Mouse (Mus musculus): Measurements from ENCODE around the gene 5730455P16Rik. TPM values are rescaled to one million over a fixed set of nuclear protein-coding genes. Genes with fewer than 3 reads are reported as not detected.
"Not testable (repeated sequence)": the region's sequence is repeated elsewhere in the genome, so short reads cannot be mapped to it uniquely, and the experiment has no call there.

Gene 5730455P16Rik
- polyA plus RNA-seq (2015; fragmentation: Nextera tagmentation; extraction: Ambion mirVana), result 32.2 and 36.7 TPM in 2 replicates

DNA sequence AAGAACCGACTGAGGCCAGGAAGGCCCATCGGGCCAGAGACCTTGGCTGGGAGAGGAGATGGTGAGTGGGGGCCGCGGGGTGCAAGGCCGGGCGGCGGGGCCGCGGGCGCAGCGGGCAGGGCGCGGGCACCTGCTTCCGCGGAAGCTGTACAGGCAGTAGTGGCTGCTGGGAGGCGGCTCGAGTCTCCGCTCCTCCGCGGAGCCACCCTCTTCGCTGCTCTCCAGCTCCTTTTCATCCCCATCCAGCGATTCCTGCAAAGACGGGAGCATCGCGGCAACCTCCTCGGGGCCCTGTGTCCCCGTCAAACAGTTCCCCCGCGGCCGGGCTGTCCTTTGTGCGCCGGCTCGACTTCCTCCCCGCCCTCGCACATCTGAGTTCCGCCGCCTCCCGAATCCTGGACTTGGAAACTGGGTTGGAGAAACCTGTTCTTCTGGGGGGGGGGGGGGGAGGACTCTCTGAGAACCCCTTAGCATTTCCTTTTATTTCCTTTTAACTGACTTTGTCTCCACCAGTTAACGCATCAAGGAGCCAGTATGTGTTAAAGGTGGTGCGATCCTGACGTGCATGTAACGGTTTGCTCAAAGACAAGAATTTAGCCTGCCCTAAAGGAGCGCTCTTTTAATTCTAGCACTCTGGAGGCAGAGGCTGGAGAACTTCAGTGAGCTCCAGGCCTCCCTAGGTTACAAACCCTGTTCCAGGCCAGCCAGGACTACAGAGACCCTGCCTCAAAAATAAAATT lies at the start of gene 5730455P16Rik:
5730455P16Rik (minus strand) TSS at position 323 of the 740 bp plus-strand sequence.
- ATAC-seq, result peak; percentile 86
- Histone ChIP-seq H3K4me1 (replicated peaks) (peaks cover 21% of the 10 kb centered on the region), H3K4me2 (replicated peaks) (peak within 1 kb of the TSS; percentile 81), H3K9me3 (no peaks in the 10 kb centered on the region), H3K9ac (replicated peaks) (peak within 1 kb of the TSS; percentile 98), H3K36me3 (peaks cover 20% of the 10 kb centered on the region), H3K4me3 (replicated peaks) (peak within 1 kb of the TSS; percentile 88), H3K27me3 (no peaks in the 10 kb centered on the region), H3K27ac (peak within 1 kb of the TSS; percentile 96)
- WGBS, result 2% methylated on average over 42 of the region's 43 CpGs

DNA sequence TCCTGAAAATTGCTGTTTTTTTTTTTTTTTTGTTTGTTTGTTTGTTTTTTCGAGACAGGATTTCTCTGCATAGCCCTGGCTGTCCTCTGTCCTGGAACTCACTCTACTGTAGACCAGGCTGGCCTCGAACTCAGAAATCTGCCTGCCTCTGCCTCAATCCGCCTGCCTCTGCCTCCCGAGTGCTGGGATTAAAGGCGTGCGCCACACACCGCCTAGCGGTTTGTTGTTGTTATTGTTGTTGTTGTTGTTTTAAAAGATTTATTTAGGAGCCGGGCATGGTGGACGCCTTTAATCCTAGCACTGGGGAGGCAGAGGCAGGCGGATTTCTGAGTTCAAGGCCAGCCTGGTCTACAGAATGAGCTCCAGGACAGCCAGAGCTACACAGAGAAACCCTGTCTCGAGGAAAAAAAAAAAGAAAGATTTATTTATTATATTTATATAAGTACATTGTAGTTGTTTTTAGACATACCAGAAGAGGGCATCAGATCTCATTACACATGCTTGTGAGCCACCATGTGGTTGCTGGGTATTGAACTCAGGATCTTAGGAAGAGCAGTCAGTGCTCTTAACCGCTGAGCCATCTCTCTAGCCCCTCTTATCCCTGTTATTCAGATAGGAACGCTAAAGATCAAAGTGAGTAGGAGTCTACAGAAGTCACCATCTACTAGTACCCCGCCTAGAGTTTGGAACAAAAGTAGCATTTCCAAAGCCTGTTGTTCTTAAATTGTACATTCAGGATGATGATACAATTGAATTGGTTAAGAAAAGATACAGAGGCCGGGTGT lies 48.4 kb upstream of the 5730455P16Rik start:
- H3K27me3 ChIP-seq; H3K4me2 ChIP-seq (replicated peaks); H3K4me3 ChIP-seq (replicated peaks); H3K9ac ChIP-seq (replicated peaks); ATAC-seq; H3K9me3 ChIP-seq; H3K36me3 ChIP-seq; H3K27ac ChIP-seq: not testable (repeated sequence)
- 82% methylated on average over 16 of the region's 16 CpGs for WGBS
- H3K4me1 ChIP-seq (replicated peaks), result peaks cover 14% of the 10 kb centered on the region

DNA sequence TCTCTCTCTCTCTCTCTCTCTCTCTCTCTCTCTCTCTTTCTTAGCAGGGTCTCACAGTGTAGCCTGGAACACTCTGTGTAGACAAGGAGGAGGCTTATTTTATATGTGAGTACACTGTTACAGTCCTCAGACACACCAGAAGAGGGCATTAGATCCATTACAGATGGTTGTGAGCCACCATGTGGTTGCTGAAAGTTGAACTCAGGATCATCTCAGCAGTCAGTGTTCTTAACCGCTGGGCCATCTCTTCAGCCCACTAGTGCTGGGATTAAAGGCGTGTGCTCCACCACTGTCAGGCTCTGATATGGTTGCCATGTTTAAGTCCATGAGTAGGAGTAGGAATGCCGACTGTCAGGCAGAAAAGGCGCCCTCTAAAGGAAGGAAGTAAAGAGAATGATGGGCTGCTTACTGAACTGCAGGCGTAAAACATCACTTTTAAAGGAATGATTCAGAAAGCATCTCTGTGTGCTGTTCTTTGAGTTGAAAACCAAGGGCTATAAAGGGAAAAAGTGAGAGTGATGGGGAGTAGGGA lies 47.5 kb upstream of the 5730455P16Rik start:
- Histone ChIP-seq H3K4me2 (replicated peaks) (no peak overlapping the region), H3K9ac (replicated peaks) (no peak overlapping the region), H3K4me3 (replicated peaks) (no peak overlapping the region), H3K27me3 (no peaks in the 10 kb centered on the region), H3K4me1 (replicated peaks) (peaks cover 14% of the 10 kb centered on the region), H3K36me3 (no peaks in the 10 kb centered on the region), H3K9me3 (no peaks in the 10 kb centered on the region), H3K27ac (no peak overlapping the region)
- no peak for ATAC-seq
- WGBS, result 65% methylated on average over 5 of the region's 5 CpGs

DNA sequence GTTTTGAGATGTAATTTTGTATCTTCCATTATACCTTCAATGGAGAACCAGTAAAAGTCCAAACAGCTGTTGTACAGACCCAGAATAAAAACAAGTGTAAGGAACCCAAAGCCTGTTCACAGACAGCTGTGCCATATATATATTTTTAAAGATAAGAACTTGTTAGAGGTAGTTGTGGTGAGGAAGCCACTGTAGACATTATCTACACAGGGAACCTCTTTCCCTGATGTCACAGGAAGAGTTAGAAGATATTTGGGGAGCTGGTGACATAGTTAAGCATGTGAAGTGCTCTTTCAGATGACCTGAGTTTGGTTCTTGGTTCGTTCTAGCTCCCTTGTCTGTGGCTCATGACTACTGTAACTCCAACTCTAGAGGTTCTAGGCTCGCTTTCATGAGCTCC lies 46.9 kb upstream of the 5730455P16Rik start:
- no peak for ATAC-seq

DNA sequence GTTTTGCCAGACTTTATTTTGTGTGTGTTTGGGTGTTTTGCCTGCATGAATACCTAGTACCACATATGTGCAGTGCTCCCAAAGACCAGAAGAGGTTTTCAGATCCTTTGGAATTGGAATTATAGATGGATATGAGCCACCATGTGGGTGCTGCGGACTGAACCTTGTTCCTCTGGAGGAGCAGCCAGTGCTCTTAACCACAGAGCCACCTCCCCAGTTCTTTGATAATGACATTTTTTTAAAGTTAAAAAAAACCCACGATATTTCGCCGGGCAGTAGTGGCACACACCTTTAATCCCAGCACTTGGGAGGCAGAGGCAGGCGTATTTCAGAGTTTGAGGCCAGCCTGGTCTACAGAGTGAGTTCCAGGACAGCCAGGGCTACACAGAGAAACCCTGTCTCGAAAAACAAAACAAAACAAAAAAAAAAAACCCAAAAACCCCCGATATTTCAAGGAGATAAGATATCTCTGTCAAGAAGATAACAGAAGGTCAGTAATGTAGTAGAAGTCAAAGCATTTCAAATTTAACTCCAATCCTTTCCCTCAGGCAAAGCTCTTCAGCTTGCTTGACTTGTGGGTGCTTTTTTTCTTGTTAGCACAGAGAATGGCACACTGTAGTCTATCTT lies 43.7 kb upstream of the 5730455P16Rik start:
- Histone ChIP-seq H3K36me3 (peaks cover 9% of the 10 kb centered on the region), H3K9me3 (peaks cover 5% of the 10 kb centered on the region; the same call in 1 of the 2 replicates), H3K4me2 (replicated peaks) (no peak overlapping the region), H3K27me3 (no peaks in the 10 kb centered on the region), H3K4me1 (replicated peaks) (no peaks in the 10 kb centered on the region), H3K4me3 (replicated peaks) (no peak overlapping the region), H3K27ac (no peak overlapping the region), H3K9ac (replicated peaks) (no peak overlapping the region)
- ATAC-seq, result no peak
- WGBS, result 88% methylated on average over 7 of the region's 7 CpGs

More for the DNA sequence above, 46.9 kb upstream of the 5730455P16Rik start:
- no peak overlapping the region for H3K4me3 ChIP-seq (replicated peaks)
- WGBS, result 82% methylated on average over 2 of the region's 2 CpGs
- H3K27ac ChIP-seq, result no peak overlapping the region
- no peaks in the 10 kb centered on the region for H3K36me3 ChIP-seq
- no peak overlapping the region for H3K4me2 ChIP-seq (replicated peaks)
- H3K9me3 ChIP-seq, result no peaks in the 10 kb centered on the region
- peaks cover 10% of the 10 kb centered on the region for H3K4me1 ChIP-seq (replicated peaks)
- no peaks in the 10 kb centered on the region for H3K27me3 ChIP-seq
- H3K9ac ChIP-seq (replicated peaks), result no peak overlapping the region

DNA sequence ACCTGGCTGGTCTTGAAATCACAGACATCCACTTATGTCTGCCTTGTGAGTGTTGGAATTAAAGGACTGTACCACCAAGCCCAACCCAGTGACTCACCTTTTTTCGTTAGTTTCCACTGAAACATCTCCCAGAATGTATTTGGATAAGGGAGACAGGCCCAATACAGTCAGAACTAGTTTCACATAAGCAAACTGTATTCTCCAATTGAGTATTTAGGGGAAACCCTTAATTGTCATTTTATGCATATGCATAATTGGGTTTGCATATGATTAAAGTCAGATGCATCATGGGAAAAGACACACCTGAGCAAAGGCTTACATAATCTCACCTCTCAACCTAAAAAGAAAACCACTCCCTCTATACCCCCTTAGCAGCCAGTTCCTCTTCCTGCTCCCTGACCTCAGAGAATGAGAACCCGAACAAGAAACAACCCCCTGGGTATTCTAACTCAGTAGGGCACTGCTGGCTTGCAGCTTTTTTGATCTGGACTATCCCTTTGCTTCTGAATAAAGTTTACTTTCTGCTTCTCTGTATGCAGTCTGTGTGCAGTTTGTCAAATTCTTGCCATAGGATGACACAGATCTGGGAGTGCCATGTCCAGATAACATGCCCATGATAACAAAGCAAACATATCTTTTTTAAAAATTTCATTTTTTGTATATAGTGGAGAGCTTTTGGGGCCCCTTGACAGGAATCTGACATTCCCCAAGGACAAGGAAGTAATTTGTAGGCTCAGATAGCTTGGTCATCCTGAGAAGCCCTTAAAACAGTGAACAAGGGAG lies 42.6 kb upstream of the 5730455P16Rik start:
- 68% methylated on average over 2 of the region's 2 CpGs for WGBS
- Histone ChIP-seq H3K36me3 (peaks cover 16% of the 10 kb centered on the region), H3K9ac (replicated peaks) (no peak overlapping the region), H3K4me1 (replicated peaks) (no peaks in the 10 kb centered on the region), H3K27me3 (no peaks in the 10 kb centered on the region), H3K9me3 (peaks cover 5% of the 10 kb centered on the region; the same call in 1 of the 2 replicates), H3K4me2 (replicated peaks) (no peak overlapping the region), H3K27ac (no peak overlapping the region), H3K4me3 (replicated peaks) (no peak overlapping the region)
- ATAC-seq, result no peak

DNA sequence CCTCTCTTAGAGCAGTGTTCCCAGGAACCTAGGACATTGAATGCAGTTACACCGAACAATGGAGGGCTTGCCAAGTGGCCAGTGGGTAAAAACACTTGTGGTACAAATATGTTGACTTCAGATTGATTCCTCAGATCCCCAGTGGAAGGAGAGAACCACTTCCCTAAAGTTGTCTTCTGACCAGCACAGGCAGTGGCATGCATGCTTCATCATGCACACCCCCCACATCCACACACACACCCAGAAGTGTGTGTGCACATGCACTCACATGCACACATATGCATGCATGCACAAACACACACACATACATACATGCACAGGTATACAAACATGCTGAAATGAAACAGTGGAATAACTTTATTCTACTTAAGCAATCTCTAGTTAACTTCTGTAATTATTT lies 41.9 kb upstream of the 5730455P16Rik start:
- Histone ChIP-seq H3K36me3 (peaks cover 22% of the 10 kb centered on the region), H3K4me1 (replicated peaks) (no peaks in the 10 kb centered on the region), H3K27me3 (no peaks in the 10 kb centered on the region), H3K4me3 (replicated peaks) (no peak overlapping the region), H3K4me2 (replicated peaks) (no peak overlapping the region), H3K9me3 (peaks cover 5% of the 10 kb centered on the region; the same call in 1 of the 2 replicates), H3K9ac (replicated peaks) (no peak overlapping the region), H3K27ac (no peak overlapping the region)
- 89% methylated on average over 1 of the region's 1 CpGs for WGBS
- no peak for ATAC-seq

DNA sequence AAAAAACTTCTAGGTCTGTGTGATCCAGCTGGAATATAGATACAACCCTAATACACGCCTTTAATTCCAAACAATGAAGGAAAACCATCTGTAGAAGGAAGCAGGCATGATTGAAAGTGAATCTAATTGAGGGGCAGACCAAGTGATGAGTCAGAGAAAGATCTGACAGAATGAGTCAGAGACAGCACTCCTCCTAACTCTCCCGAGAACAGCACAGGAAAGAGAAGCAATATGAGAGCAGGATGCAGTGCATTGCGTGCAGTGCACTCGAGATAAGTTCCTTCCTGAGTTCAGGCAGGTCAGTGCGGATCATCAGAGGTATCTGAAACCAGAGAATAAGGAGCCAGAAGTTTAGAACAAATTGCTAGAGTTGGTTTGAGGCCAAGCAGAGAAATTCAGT lies 39.3 kb upstream of the 5730455P16Rik start:
- H3K27me3 ChIP-seq, result no peaks in the 10 kb centered on the region
- 94% methylated on average over 5 of the region's 5 CpGs for WGBS
- H3K4me3 ChIP-seq (replicated peaks), result no peak overlapping the region

DNA sequence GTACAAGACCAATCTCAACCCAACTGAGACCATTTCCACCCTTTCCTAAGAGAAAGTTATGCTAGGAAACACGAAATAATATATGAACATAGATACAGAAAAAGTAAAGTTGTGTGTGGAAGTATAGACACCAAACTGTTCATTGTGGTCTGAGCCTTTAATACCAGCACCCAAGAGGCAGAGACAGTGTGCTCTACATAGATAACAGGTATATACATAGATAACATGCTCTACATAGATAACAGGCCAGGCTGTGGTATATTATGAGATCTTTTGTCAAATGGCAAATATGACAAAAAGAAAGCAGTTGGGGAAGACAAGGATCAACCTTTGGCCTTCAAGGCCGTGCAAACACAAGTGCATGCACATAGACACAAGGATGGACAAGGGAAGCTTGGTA lies 32.5 kb upstream of the 5730455P16Rik start:
- no peaks in the 10 kb centered on the region for H3K4me1 ChIP-seq (replicated peaks)
- no peak overlapping the region for H3K27ac ChIP-seq
- WGBS, result 91% methylated on average over 2 of the region's 2 CpGs
- H3K4me3 ChIP-seq (replicated peaks), result no peak overlapping the region
- no peak for ATAC-seq
- H3K27me3 ChIP-seq, result no peaks in the 10 kb centered on the region
- H3K4me2 ChIP-seq (replicated peaks), result no peak overlapping the region
- no peaks in the 10 kb centered on the region for H3K9me3 ChIP-seq
- H3K36me3 ChIP-seq, result peaks cover 58% of the 10 kb centered on the region
- H3K9ac ChIP-seq (replicated peaks), result no peak overlapping the region

More for the DNA sequence above, 39.3 kb upstream of the 5730455P16Rik start:
- no peaks in the 10 kb centered on the region for H3K4me1 ChIP-seq (replicated peaks)
- no peak overlapping the region for H3K27ac ChIP-seq
- no peak for ATAC-seq
- H3K9ac ChIP-seq (replicated peaks), result no peak overlapping the region
- H3K4me2 ChIP-seq (replicated peaks), result no peak overlapping the region
- H3K9me3 ChIP-seq, result peaks cover 5% of the 10 kb centered on the region; the same call in 1 of the 2 replicates
- H3K36me3 ChIP-seq, result peaks cover 29% of the 10 kb centered on the region

DNA sequence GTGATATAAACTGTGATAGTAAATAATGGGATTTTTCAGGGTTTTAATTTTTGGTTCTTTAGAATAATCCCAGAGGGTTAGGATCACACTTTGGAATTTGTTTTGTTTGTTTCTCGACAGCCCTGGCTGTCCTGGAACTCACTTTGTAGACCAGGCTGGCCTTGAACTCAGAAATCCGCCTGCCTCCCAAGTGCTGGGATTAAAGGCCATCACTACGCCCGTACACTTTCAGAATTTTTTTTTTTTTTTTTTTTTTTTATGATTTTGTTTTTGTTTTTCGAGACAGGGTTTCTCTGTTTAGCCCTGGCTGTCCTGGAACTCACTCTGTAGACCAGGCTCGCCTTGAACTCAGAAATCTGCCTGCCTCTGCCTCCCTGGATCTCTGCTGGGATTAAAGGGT lies 30.0 kb upstream of the 5730455P16Rik start:
- not testable (repeated sequence) for H3K27ac ChIP-seq; H3K9ac ChIP-seq (replicated peaks); H3K27me3 ChIP-seq; H3K9me3 ChIP-seq; ATAC-seq; H3K4me1 ChIP-seq (replicated peaks); H3K4me3 ChIP-seq (replicated peaks); H3K4me2 ChIP-seq (replicated peaks)
- 97% methylated on average over 6 of the region's 6 CpGs for WGBS
- peaks cover 57% of the 10 kb centered on the region for H3K36me3 ChIP-seq

DNA sequence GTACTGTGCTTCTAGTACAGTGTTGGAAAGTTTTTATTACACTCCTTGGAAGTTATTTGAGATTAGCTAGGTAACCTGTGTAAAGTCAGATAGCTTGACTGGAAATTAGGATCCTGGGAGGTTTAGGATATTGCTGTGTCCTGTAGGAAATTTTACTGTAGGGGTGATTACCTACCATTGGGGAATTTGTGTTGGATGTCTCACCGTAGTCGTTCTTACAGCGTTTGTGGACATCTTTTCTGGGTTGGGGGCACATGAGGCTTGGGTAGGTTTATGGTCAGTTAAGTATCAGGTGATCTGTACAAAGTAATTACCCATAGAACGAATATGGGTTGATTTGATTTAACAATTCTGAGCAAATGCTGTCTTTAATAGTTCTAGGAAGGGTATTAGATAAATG lies 18.8 kb upstream of the 5730455P16Rik start:
- Histone ChIP-seq H3K4me3 (replicated peaks) (no peak overlapping the region), H3K9ac (replicated peaks) (no peak overlapping the region), H3K9me3 (no peaks in the 10 kb centered on the region), H3K36me3 (peaks cover 64% of the 10 kb centered on the region), H3K4me1 (replicated peaks) (no peaks in the 10 kb centered on the region), H3K27me3 (no peaks in the 10 kb centered on the region), H3K4me2 (replicated peaks) (no peak overlapping the region), H3K27ac (no peak overlapping the region)
- 90% methylated on average over 4 of the region's 4 CpGs for WGBS
- no peak for ATAC-seq

Measured in midbrain, embryonic 13.5 days (tissue).